Mouse (Mus musculus) splenic B cell, adult 2 months (primary cell): ENCODE results near the gene Map4k1.
A peak's percentile ranks its signal among the peaks of the same experiment; 100 is the strongest.
"Not testable (repeated sequence)": the region's sequence is repeated elsewhere in the genome, so short reads cannot be mapped to it uniquely, and the experiment has no call there.

Source experiments
- DNase-seq: peaks from one replicate; pipeline ENCODE4 v3.0.0-alpha.2; 2011; ENCODE audit warnings: low read depth, low spot score
- H3K27me3 ChIP-seq: 2 replicates; pipeline ENCODE4 v1.6.1; 2012; ENCODE audit warnings: mild to moderate bottlenecking, low read length, moderate library complexity, mixed read lengths; ENCODE audit not compliant: control insufficient read depth, poor library complexity, insufficient read depth, severe bottlenecking
- H3K36me3 ChIP-seq: 2 replicates; pipeline ENCODE4 v1.6.1; 2012; ENCODE audit warnings: mild to moderate bottlenecking, low read length, moderate library complexity, mixed read lengths; ENCODE audit not compliant: control insufficient read depth, poor library complexity, insufficient read depth, severe bottlenecking

The Map4k1 gene

DNA sequence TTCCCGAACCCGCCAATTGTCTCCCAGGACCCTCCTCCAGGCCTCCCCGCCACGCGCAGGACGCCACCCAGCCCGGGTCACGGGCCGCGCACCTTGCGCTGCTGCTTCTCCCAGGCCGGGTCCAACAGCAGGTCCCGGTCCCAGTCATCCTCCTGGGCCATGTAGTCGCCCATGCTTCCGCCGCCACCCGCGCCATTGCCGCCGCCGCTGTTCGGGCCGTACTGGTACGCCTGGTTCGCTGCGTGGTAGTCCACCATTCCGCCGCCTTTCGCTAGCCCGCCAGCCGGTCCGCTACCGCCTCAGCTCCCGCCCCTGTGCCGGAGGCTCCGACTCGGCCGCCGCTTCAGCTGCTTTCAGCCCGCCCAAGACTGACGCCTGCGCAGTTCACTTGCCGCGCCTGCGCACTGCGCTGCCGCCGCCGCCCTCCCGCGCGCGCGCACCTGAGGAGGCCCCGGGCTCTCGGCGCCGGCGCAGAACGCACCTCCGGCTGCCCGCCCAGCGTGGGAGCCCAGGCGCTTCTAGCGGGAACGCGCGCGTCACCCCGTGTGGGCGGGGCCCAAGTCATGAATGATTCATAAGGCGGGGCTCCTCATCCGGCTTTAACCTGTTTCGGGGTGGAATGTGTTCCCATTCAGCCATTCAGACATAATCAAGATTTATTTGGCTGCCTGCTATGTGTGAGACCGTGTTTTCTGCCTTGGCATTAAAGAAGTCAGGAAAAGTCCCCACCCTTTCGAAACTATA is 19.8 kb upstream of the Map4k1 start, which contains the start of gene Actn4:
TSS of gene Actn4 (minus strand) at position 414 of the 744 bp plus-strand sequence.
- no peaks in the 10 kb centered on the region for H3K36me3 ChIP-seq
- DNase-seq, result peak; percentile 99
- H3K27me3 ChIP-seq, result no peaks in the 10 kb centered on the region

DNA sequence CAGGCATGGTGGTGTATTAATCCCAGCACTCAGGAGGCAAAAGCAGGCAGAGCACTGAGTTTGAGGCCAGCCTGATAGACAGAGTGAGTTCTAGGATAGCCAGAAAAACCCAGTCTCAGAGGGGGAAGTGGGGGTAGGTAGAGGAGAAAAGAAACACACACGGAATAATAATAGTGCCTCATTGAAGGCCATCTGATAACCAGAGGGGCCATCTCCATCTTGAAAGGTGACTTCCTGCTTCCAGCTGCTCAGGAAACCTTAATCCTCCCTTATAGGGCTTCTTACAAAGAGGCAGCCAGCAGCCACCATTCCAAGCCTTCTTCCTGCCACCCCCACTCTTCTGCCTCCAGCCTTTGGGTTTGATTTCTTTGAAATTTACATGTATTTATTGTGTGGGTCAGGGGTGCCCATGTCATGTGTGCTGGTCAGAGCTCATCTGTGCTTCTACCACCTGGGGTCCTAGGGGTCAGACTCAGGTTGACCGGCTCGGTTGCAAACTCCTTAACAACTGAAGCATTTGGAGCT is 18.4 kb upstream of the Map4k1 start:
- Histone ChIP-seq H3K36me3 (no peaks in the 10 kb centered on the region), H3K27me3 (no peaks in the 10 kb centered on the region)
- DNase-seq, result no peak

DNA sequence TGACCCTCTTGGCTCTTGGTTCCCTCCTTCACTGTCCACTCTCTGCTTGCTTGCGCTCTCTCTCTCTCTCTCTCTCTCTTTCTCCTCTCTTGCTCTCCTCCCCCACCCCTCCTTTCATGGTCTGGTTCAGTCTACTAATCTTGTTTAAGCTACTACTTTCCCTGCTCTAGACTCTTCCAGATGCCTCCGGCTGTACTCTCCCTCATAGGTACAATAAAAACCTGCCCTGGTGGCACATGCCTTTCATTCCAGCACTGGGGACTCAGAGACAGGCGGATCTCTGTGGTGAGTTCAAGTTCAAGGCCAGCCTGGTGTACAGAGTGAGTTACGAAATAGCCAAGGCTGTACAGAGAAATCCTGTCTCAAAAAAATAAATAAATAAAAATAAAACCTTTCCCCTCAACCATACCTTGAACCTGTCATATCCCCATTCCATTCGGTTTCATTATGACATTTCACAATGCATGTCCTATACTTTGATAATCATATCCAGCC is 16.5 kb upstream of the Map4k1 start:
- H3K36me3 ChIP-seq, result no peaks in the 10 kb centered on the region
- no peak for DNase-seq
- no peaks in the 10 kb centered on the region for H3K27me3 ChIP-seq

DNA sequence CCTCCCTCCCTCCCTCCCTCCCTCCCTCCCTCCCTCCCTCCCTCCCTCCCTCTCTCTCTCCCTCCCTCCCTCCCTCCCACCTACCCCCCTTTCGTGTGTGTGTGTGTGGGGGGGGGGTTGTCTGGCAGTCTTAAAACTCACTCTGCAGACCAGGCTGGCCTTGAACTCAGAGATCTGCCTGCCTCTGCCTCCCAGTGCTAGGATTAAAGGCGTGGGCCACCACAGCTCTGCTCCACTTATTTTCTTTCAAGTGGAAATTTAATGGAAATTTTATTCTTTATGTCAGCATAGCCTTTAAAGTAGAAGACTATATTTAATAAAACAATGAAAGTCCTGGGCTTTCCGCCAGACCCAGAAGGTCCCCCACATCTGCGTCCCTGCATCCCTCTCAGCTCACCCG is 15.7 kb upstream of the Map4k1 start:
- Histone ChIP-seq H3K36me3 (peaks cover 3% of the 10 kb centered on the region), H3K27me3 (no peaks in the 10 kb centered on the region)
- DNase-seq, result no peak

DNA sequence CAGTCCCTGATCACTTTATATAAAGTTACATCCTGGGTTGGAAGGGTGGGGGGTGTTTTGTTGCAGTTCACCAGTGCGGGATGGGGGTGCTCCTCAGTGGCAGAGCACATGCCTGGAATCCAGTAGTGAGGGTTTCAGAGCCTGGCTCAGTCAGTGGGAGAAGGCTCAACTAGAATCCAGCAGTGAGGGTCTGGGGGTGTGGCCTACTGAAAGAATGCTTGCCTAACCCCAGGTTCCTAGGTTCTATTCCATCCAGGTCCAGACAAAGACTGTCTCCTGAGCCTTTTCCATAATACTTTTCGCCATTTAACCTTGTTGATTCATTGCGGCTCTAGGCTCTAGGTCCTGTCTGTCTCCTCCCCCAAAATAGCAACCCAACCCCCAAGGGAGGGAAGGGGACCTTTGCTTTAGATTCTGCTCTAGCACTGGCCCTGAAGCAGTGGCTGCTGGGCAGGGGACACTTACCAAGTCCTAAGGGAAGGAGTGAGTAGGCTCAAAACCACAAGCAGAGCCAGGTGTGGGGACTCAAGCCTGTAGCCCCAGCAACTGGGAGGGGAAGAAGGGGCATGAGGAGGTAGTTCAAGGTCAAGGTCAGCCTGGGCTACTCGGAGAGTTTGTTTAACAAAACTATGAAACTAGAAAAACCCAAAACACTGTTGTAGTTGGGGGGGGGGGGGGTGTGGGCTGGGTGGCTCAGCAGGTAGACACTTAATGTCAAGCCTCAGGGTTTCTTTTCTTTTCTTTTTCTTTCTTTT is 14.9 kb upstream of the Map4k1 start:
- no peak for DNase-seq
- Histone ChIP-seq H3K27me3 (no peaks in the 10 kb centered on the region), H3K36me3 (peaks cover 3% of the 10 kb centered on the region)

DNA sequence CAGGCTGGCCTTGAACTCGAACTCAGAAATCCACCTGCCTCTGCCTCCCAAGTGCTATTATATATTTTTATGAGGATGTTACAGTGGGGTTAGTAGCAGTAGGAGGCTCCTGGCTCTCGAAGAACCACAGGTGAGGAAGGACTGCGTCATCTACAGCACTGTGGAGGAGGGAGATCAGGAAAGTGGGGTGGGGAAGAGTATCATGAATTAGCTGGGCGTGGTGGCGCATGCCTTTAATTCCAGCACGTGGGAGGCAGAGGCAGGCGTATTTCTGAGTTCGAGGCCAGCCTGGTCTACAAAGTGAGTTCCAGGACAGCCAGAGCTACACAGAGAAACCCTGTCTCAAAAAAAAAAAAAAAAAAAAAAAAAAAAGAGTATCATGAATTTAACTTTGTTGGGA is 13.7 kb upstream of the Map4k1 start:
- DNase-seq, H3K27me3 ChIP-seq, H3K36me3 ChIP-seq: not testable (repeated sequence)

DNA sequence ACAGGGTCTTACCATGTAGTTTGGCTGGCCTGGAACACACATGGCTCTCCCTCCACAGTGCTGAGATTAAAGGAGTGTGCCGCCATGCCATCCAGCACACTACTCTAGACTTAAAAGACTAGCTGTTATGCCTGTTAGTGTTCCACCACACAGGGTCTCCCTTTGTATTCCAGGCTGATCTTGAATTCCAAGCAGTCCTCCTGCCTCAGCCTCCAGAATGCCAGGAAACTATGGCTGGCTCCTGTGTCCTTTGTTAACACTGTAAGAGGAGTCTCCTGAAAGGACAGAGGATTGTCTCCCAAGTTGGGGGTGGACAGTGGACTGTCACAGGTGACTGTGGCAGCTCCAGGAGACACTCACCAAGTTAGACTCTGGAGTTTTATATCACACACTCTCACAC is 12.6 kb upstream of the Map4k1 start:
- H3K36me3 ChIP-seq, result peaks cover 6% of the 10 kb centered on the region
- H3K27me3 ChIP-seq, result no peaks in the 10 kb centered on the region
- no peak for DNase-seq

DNA sequence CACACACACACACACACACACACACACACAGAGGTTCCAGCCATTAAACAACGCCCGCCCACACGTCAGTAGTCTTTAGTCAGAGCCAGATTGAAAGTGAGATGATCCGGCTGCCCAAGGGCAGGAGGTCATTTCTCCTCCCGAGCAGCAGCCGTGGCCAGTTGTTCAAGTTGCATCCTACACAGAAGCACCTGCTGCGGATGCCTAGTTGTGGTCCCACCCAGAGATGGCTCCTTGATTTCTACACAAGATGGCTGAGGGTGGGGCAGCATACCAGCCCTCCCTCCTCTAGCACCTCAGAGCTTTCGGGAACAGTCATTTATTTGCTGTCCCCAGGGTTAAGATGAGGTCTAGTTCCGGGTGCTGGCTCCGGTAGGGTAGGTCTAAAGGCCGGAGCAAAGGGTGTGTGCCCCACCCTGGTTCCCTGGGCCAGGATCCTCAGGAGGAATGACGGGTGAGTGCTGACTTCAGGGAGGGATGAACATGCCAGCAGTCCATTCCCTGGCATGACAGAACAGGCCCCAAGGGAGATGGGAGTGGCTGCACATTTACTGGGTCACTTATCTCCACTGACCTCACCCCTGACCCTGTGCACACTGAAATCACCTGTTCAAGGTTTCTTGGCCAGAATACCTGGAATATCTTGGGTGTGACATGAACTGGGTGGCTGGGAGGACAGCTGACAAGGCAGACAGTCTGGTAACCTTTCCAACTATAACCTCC is 12.0 kb upstream of the Map4k1 start:
- DNase-seq, result no peak
- H3K27me3 ChIP-seq, result no peaks in the 10 kb centered on the region

DNA sequence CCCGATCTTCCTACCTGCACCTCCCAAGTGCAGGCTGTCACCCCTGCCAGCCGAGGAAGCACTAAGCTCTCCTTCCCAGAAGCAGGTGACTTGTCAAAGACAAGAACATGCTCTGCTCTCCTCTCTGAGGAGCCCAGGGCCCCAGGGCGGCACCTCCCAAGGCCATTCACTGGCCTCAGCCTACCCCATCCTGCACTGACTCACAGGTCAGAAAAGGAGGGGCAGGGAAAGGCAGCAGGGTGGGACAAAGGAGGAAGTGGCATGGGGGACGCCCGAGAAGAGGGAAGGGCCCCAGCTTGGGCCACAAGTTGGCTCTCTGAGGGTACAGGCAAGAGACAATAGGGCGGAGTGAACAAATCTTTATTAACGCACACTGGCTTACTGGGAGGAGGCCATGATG is 10.8 kb upstream of the Map4k1 start:
- H3K27me3 ChIP-seq, result no peaks in the 10 kb centered on the region

More for the DNA sequence above, 12.0 kb upstream of the Map4k1 start:
- peaks cover 7% of the 10 kb centered on the region for H3K36me3 ChIP-seq

DNA sequence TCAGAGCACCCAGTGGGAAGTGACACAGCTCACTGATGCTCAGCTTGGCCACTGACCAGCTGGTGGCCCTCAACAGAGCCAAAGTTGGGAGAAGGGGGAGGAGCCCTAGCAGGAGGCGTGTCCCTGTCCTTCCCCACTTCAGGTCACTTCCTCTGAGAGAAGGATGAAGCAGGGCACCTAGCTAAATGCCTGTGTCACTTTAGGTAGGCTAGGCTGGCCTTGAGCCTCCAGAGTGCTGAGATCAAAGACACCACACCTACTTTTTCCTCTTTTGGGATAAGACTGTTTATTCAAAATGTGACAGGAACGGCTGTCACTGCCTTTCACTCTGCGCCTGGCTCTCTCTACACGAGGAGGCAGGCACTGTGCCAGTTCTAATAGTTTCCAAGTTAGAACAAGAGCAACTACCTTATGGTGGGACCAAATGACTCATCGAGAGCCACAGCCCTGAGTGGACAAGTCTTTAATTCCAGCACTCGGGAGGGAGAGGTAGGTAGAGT is 10.0 kb upstream of the Map4k1 start:
- H3K36me3 ChIP-seq, result peaks cover 9% of the 10 kb centered on the region
- H3K27me3 ChIP-seq, result no peaks in the 10 kb centered on the region
- no peak for DNase-seq

More for the DNA sequence above, 10.8 kb upstream of the Map4k1 start:
- no peak for DNase-seq
- H3K36me3 ChIP-seq, result peaks cover 7% of the 10 kb centered on the region

DNA sequence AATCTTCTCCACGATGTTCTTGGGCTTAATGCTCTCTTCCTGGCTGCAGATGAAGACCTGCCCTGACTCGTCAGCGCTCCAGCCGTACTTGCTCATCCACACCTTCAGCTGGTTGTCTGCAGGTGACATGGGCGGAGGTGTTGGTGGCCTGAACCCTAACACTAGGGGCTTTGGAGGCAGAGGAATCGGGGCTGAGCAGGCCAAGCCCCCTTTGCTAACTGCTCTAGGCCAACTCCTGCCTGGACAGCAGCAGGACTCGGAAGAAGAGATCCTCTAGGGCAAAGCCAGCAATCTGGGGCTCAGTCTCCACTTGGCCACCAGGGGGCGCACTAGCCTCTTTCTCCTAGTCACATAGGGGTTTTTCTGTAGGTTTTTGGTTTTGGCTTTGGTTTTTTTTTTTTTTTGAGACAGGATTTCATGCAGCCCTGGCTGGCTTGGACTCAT is 9.3 kb upstream of the Map4k1 start:
- Histone ChIP-seq H3K36me3 (peaks cover 9% of the 10 kb centered on the region), H3K27me3 (no peaks in the 10 kb centered on the region)
- DNase-seq, result peak; percentile 89

DNA sequence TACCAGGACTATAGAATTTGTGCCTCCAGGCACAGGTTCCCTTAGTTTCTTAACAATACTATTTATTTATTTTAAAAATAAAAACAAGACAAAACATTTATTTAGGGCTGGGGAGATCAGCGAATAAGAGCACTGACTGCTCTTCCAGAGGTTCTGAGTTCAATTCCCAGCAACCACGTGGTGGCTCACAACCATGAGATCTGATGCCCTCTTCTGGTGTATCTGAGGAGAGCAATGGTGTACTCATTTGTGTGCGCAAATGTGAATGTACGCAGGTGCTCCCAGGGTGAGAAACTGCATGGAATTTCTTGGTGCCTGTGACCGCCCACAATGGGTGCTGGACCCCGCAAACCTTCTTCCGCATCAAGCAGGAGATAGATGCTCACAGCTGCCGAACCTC is 8.8 kb upstream of the Map4k1 start:
- peak; percentile 46 for DNase-seq
- Histone ChIP-seq H3K27me3 (no peaks in the 10 kb centered on the region), H3K36me3 (peaks cover 9% of the 10 kb centered on the region)

DNA sequence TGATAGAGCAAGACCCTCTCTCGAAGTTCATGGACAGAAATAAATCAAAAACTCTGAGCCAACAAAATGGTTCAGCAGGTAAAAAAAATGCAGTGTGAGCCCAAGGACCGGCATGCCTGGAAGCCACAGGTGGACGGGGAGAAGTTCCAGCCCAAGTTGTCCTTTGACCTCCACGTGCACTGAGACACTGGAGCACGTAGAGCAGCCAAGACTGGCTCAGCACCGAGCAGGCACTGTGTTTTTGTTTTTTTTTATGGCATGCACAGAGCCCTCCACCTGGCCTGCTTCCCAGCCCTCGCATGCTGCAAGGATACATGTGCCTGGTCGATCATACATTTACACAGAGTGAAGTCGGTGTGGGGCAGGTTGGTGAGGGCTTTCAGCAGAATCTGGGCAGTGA is 4.3 kb upstream of the Map4k1 start:
- no peak for DNase-seq
- no peaks in the 10 kb centered on the region for H3K27me3 ChIP-seq
- peaks cover 10% of the 10 kb centered on the region for H3K36me3 ChIP-seq

DNA sequence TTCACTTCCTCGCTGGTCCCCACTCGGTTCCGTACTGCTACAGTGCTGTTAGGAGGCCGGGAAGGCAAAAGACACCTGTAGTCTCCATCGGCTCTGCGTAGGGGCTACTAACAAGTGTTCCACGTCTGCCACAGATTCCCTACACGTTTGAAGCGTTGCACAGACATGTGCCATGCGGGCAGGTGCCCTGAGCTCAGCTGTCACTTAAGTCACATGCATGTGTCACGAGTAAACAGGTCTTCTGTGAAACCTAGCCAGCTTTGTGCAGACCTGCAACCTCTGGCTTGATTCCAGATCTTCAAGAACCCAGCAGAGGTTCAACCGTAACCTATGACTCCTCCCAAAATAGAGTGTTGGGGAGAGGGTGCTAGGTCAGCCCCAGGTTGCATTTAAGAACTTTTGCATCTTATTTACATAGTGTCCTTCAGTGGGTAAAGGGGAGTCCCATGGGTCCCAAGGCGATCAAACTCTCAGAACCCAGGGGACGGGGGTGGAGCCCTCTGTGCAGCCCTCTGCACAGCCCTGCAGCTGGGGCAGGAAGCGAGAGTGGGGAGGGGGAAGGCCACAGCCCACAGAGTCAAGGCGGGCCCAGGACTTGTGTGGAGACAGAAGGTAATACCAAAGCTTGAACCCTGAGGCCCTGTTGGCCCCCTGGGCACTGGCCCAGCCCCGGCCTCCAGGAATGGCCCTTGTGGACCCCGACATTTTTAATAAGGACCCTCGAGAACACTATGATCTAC is 594 bp downstream of the Map4k1 start:
- peak; percentile 98 for DNase-seq
- Histone ChIP-seq H3K27me3 (no peaks in the 10 kb centered on the region), H3K36me3 (peaks cover 14% of the 10 kb centered on the region)
